Mouse (Mus musculus): ENCODE results near the gene Vegfc. TPM values are rescaled to one million over a fixed set of nuclear protein-coding genes. Genes with fewer than 3 reads are reported as not detected.

The Vegfc gene
- 0.63 and 0.78 TPM in 2 replicates for polyA plus RNA-seq (2012; ENCODE audit: insufficient read depth, insufficient read length, missing spikeins)

- H3K4me1 ChIP-seq (ENCODE audit: control insufficient read depth, insufficient read depth, low read length), result no peaks in the 10 kb centered on the region
- no peak for TF ChIP-seq CTCF (IDR thresholded peaks at IDR 0.05; ENCODE audit: low read depth, low read length)
- TF ChIP-seq POLR2A (IDR thresholded peaks at IDR 0.05; ENCODE audit: borderline replicate concordance, low read depth, low read length), result no peak
- no peak within 1 kb of the TSS for H3K27ac ChIP-seq (ENCODE audit: insufficient read depth, low read depth, low read length)
- H3K4me3 ChIP-seq (ENCODE audit: insufficient read depth, low read length), result peak within 1 kb of the TSS; percentile 60
Measured at GRCm38 (mm10) chr8:54077271-54078120, at the start of gene Vegfc. Gene Vegfc, plus strand, starts transcription at chr8:54077606.

- Histone ChIP-seq H3K4me3 (ENCODE audit: insufficient read depth, low read length) (no peak overlapping the region), H3K27ac (ENCODE audit: insufficient read depth, low read depth, low read length) (no peak overlapping the region), H3K4me1 (ENCODE audit: control insufficient read depth, insufficient read depth, low read length) (peaks cover 4% of the 10 kb centered on the region)
- TF ChIP-seq POLR2A (IDR thresholded peaks at IDR 0.05; ENCODE audit: borderline replicate concordance, low read depth, low read length), result no peak
- TF ChIP-seq CTCF (IDR thresholded peaks at IDR 0.05; ENCODE audit: low read depth, low read length), result no peak
Measured at GRCm38 (mm10) chr8:54034584-54034983, 42.8 kb upstream of the Vegfc start.

- H3K4me1 ChIP-seq (ENCODE audit: control insufficient read depth, insufficient read depth, low read length), result no peaks in the 10 kb centered on the region
- no peak for TF ChIP-seq POLR2A (IDR thresholded peaks at IDR 0.05; ENCODE audit: borderline replicate concordance, low read depth, low read length)
- TF ChIP-seq CTCF (IDR thresholded peaks at IDR 0.05; ENCODE audit: low read depth, low read length), result no peak
- H3K27ac ChIP-seq (ENCODE audit: insufficient read depth, low read depth, low read length), result no peak overlapping the region
- H3K4me3 ChIP-seq (ENCODE audit: insufficient read depth, low read length), result no peak overlapping the region
Measured at GRCm38 (mm10) chr8:54042601-54043000, 34.8 kb upstream of the Vegfc start.

- H3K4me3 ChIP-seq (ENCODE audit: insufficient read depth, low read length), result no peak overlapping the region
- no peaks in the 10 kb centered on the region for H3K4me1 ChIP-seq (ENCODE audit: control insufficient read depth, insufficient read depth, low read length)
- TF ChIP-seq POLR2A (IDR thresholded peaks at IDR 0.05; ENCODE audit: borderline replicate concordance, low read depth, low read length) (no peak), CTCF (IDR thresholded peaks at IDR 0.05; ENCODE audit: low read depth, low read length) (no peak)
- H3K27ac ChIP-seq (ENCODE audit: insufficient read depth, low read depth, low read length), result no peak overlapping the region
Measured at GRCm38 (mm10) chr8:54043468-54043867, 33.9 kb upstream of the Vegfc start.

GRCm38 (mm10) chr8:54053210-54053609 lies 24.2 kb upstream of the Vegfc start:
- no peak for TF ChIP-seq CTCF (IDR thresholded peaks at IDR 0.05; ENCODE audit: low read depth, low read length)
- TF ChIP-seq POLR2A (IDR thresholded peaks at IDR 0.05; ENCODE audit: borderline replicate concordance, low read depth, low read length), result no peak
- no peak overlapping the region for H3K27ac ChIP-seq (ENCODE audit: insufficient read depth, low read depth, low read length)
- H3K4me1 ChIP-seq (ENCODE audit: control insufficient read depth, insufficient read depth, low read length), result no peaks in the 10 kb centered on the region
- H3K4me3 ChIP-seq (ENCODE audit: insufficient read depth, low read length), result no peak overlapping the region

- H3K4me1 ChIP-seq (ENCODE audit: control insufficient read depth, insufficient read depth, low read length), result no peaks in the 10 kb centered on the region
- no peak for TF ChIP-seq CTCF (IDR thresholded peaks at IDR 0.05; ENCODE audit: low read depth, low read length)
- TF ChIP-seq POLR2A (IDR thresholded peaks at IDR 0.05; ENCODE audit: borderline replicate concordance, low read depth, low read length), result no peak
Measured at GRCm38 (mm10) chr8:54065492-54065891, 11.9 kb upstream of the Vegfc start.

GRCm38 (mm10) chr8:54076301-54076700 lies 1.1 kb upstream of the Vegfc start:
- TF ChIP-seq CTCF (IDR thresholded peaks at IDR 0.05; ENCODE audit: low read depth, low read length) (no peak), POLR2A (IDR thresholded peaks at IDR 0.05; ENCODE audit: borderline replicate concordance, low read depth, low read length) (no peak)
- Histone ChIP-seq H3K4me3 (ENCODE audit: insufficient read depth, low read length) (no peak overlapping the region), H3K4me1 (ENCODE audit: control insufficient read depth, insufficient read depth, low read length) (no peaks in the 10 kb centered on the region), H3K27ac (ENCODE audit: insufficient read depth, low read depth, low read length) (no peak overlapping the region)

More at GRCm38 (mm10) chr8:54065492-54065891, 11.9 kb upstream of the Vegfc start:
- Histone ChIP-seq H3K4me3 (ENCODE audit: insufficient read depth, low read length) (no peak overlapping the region), H3K27ac (ENCODE audit: insufficient read depth, low read depth, low read length) (no peak overlapping the region)

- peak overlapping the region; percentile 60 for H3K4me3 ChIP-seq (ENCODE audit: insufficient read depth, low read length)
- H3K4me1 ChIP-seq (ENCODE audit: control insufficient read depth, insufficient read depth, low read length), result no peaks in the 10 kb centered on the region
- no peak overlapping the region for H3K27ac ChIP-seq (ENCODE audit: insufficient read depth, low read depth, low read length)
- TF ChIP-seq POLR2A (IDR thresholded peaks at IDR 0.05; ENCODE audit: borderline replicate concordance, low read depth, low read length) (no peak), CTCF (IDR thresholded peaks at IDR 0.05; ENCODE audit: low read depth, low read length) (no peak)
Measured at GRCm38 (mm10) chr8:54076791-54077270, 575 bp upstream of the Vegfc start.

- Histone ChIP-seq H3K27ac (ENCODE audit: insufficient read depth, low read depth, low read length) (no peak overlapping the region), H3K4me1 (ENCODE audit: control insufficient read depth, insufficient read depth, low read length) (no peaks in the 10 kb centered on the region), H3K4me3 (ENCODE audit: insufficient read depth, low read length) (peak overlapping the region; percentile 60)
- TF ChIP-seq CTCF (IDR thresholded peaks at IDR 0.05; ENCODE audit: low read depth, low read length) (no peak), POLR2A (IDR thresholded peaks at IDR 0.05; ENCODE audit: borderline replicate concordance, low read depth, low read length) (no peak)
Measured at GRCm38 (mm10) chr8:54078121-54078440, 675 bp downstream of the Vegfc start.

GRCm38 (mm10) chr8:54079001-54079400 lies 1.6 kb downstream of the Vegfc start:
- Histone ChIP-seq H3K4me3 (ENCODE audit: insufficient read depth, low read length) (no peak overlapping the region), H3K27ac (ENCODE audit: insufficient read depth, low read depth, low read length) (no peak overlapping the region)
- TF ChIP-seq CTCF (IDR thresholded peaks at IDR 0.05; ENCODE audit: low read depth, low read length), result no peak
- no peak for TF ChIP-seq POLR2A (IDR thresholded peaks at IDR 0.05; ENCODE audit: borderline replicate concordance, low read depth, low read length)

More at GRCm38 (mm10) chr8:54079001-54079400, 1.6 kb downstream of the Vegfc start:
- H3K4me1 ChIP-seq (ENCODE audit: control insufficient read depth, insufficient read depth, low read length), result no peaks in the 10 kb centered on the region

All from bone marrow macrophage, adult 2 months (primary cell).